Mouse (Mus musculus): ENCODE data around the gene Tenm3.
"Not testable (repeated sequence)": the region's sequence is repeated elsewhere in the genome, so short reads cannot be mapped to it uniquely, and the experiment has no call there.

The Tenm3 gene

GRCm38 (mm10) chr8:48204114-48204837 lies 639.5 kb downstream of the Tenm3 start:
- CTCF ChIA-PET: interaction anchor here in 2 of 4 experiments (0.5 to 1.2 kb wide), 7 partner anchors 18 to 531 kb away, joined by 3 to 17 read pairs (median 4); no protein-coding TSS in a partner anchor
- POLR2A ChIA-PET: interaction anchor here in 2 of 4 experiments (0.5 to 1.7 kb wide), 5 partner anchors 13 to 520 kb away, joined by 3 to 9 read pairs (median 4); no protein-coding TSS in a partner anchor

GRCm38 (mm10) chr8:48203611-48204010 lies 640.1 kb downstream of the Tenm3 start:
- ChIA-PET CTCF (interaction anchor here in 2 of 4 experiments (0.5 to 1.2 kb wide), 4 partner anchors 19 to 868 kb away, joined by 3 to 5 read pairs (median 4); no protein-coding TSS in a partner anchor), POLR2A (interaction anchor here in 3 of 4 experiments (1.3 to 1.7 kb wide), 3 partner anchors 16 to 352 kb away, joined by 3 to 4 read pairs (median 4); no protein-coding TSS in a partner anchor)

GRCm38 (mm10) chr8:48203161-48203560 lies 640.6 kb downstream of the Tenm3 start:
- CTCF ChIA-PET: interaction anchor here in 2 of 4 experiments (0.6 to 1.2 kb wide), 3 partner anchors 19 to 868 kb away, joined by 4 read pairs; no protein-coding TSS in a partner anchor

GRCm38 (mm10) chr8:48202632-48203031 lies 641.1 kb downstream of the Tenm3 start:
- ChIA-PET POLR2A (interaction anchor here (0.5 to 1.4 kb wide), 6 partner anchors 16 to 353 kb away, joined by 3 to 5 read pairs (median 3); no protein-coding TSS in a partner anchor), CTCF (interaction anchor here in 1 of 4 experiments (0.6 kb wide), 1 partner anchor 106 kb away, joined by 4 read pairs; no protein-coding TSS in a partner anchor)

More at GRCm38 (mm10) chr8:48203161-48203560, 640.6 kb downstream of the Tenm3 start:
- POLR2A ChIA-PET: interaction anchor here (0.5 to 1.4 kb wide), 6 partner anchors 15 to 352 kb away, joined by 3 to 5 read pairs (median 3); no protein-coding TSS in a partner anchor

- ChIA-PET CTCF (interaction anchor here in 3 of 4 experiments (0.6 to 0.7 kb wide), 4 partner anchors 25 to 838 kb away, joined by 3 to 6 read pairs (median 4); no protein-coding TSS in a partner anchor), POLR2A (interaction anchor here in 1 of 4 experiments (0.5 kb wide), 1 partner anchor 102 kb away, joined by 3 read pairs; no protein-coding TSS in a partner anchor)
Measured at GRCm38 (mm10) chr8:48199171-48199570, 644.6 kb downstream of the Tenm3 start.

GRCm38 (mm10) chr8:48195971-48196370 lies 647.8 kb downstream of the Tenm3 start:
- ChIA-PET CTCF (interaction anchor here in 1 of 4 experiments (2.1 kb wide), 1 partner anchor 8 kb away, joined by 9 read pairs; no protein-coding TSS in a partner anchor), POLR2A (interaction anchor here in 3 of 4 experiments (0.6 to 1.6 kb wide), 4 partner anchors 10 to 455 kb away, joined by 3 to 6 read pairs (median 4); partner anchors contain the start of gene Wwc2 (in 1 of the 3))

GRCm38 (mm10) chr8:48188586-48188985 lies 655.2 kb downstream of the Tenm3 start:
- POLR2A ChIA-PET: interaction anchor here in 2 of 4 experiments (0.7 to 1.6 kb wide), 5 partner anchors 9 to 349 kb away, joined by 3 to 6 read pairs (median 3); no protein-coding TSS in a partner anchor
- CTCF ChIA-PET: interaction anchor here in 2 of 4 experiments (0.7 to 1.6 kb wide), 3 partner anchors 9 to 56 kb away, joined by 3 to 9 read pairs (median 5); no protein-coding TSS in a partner anchor

- ChIA-PET CTCF (no interaction called here), POLR2A (interaction anchor here in 1 of 4 experiments (1.2 kb wide), 1 partner anchor 19 kb away, joined by 4 read pairs; no protein-coding TSS in a partner anchor)
Measured at GRCm38 (mm10) chr8:48183758-48184157, 660.0 kb downstream of the Tenm3 start.

GRCm38 (mm10) chr8:48181000-48181399 lies 662.8 kb downstream of the Tenm3 start:
- ChIA-PET POLR2A (no interaction called here), CTCF (no interaction called here)

- CTCF ChIA-PET, POLR2A ChIA-PET: not testable (repeated sequence)
Measured at GRCm38 (mm10) chr8:48180146-48180545, 663.6 kb downstream of the Tenm3 start.

- ChIA-PET POLR2A (interaction anchor here in 2 of 4 experiments (0.9 to 1.0 kb wide), 2 partner anchors 23 to 28 kb away, joined by 3 to 4 read pairs; no protein-coding TSS in a partner anchor), CTCF (no interaction called here)
Measured at GRCm38 (mm10) chr8:48178993-48179392, 664.8 kb downstream of the Tenm3 start.

GRCm38 (mm10) chr8:48177876-48178275 lies 665.9 kb downstream of the Tenm3 start:
- POLR2A ChIA-PET: interaction anchor here in 2 of 4 experiments (0.5 to 1.0 kb wide), 3 partner anchors 8 to 203 kb away, joined by 3 to 4 read pairs (median 3); no protein-coding TSS in a partner anchor
- CTCF ChIA-PET: no interaction called here

Data from embryonic stem cell, embryonic (primary cell).